Mouse (Mus musculus) erythroblast, embryonic 14.5 days (primary cell): ENCODE data around the gene Olfr178.

Experiments used
- GATA1 ChIP-seq: IDR thresholded peaks from 2 replicates; pipeline ENCODE4 v1.6.1; 2012; ENCODE audit warnings: low read length, inconsistent platforms, mixed read lengths
- TAL1 ChIP-seq: IDR thresholded peaks from 3 replicates; pipeline ENCODE4 v1.6.1; 2012; ENCODE audit warnings: low read length, inconsistent platforms, mixed read lengths

DNA sequence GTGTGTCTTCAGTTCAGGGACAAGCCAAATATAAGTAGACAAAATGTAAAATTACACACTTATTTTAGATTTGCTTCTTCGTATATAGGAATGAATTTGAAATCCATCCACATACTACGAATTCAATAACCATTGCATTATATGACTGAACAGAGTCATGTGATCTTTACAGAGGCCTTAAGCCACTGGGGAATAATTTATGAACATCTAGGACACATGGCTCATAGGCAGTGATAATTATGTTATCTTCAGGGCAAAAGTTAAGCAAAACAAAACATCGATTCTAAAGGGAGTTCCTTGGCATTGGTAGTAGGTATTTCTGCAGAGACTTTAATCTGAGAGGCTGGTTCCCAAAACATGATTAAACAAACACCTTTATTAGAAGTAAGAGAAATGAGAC lies at the start of gene Olfr178:
- TF ChIP-seq GATA1 (no peak), TAL1 (no peak)
